In the genomic region with DNA sequence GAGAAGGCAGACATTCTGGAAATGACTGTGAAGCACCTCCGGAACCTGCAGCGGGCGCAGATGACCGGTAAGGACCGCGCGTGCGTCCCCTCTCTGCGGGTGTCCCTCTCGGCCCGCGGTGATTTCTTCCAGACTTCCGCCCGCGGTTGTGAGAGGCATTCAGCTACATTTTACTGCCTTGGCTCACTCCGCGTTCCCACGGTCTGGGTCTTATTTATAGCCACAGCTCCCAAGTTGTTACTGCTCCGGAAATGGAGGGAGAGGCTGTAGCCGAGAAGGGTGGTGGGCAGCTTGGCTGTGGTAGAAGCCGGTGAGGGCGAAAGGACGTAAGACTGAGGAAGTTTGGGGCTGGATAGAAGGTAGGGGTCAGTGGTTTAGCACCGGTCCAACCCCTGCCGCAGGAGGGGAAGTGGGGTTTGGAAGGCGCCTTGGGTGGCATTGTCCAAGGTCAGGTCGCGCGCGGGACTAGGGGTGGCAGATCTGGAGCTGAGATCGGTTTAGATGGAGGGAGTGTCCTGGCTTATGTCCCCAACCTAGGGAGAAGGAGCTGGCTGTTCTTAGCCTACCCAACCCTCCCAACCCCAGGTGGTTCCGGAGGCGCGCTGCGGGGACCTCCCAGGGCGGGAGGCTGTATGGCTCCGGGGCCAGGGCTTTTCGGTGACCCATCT, we compare ENCODE assay signal across 8 mouse cellular contexts. TPM values are rescaled to one million over a fixed set of nuclear protein-coding genes. Genes with fewer than 3 reads are reported as not detected.
DNase-seq lines count a peak whose midpoint lies in the region.

No protein-coding gene starts in this region.

- no peaks in the 10 kb centered on the region for H3K9me3 ChIP-seq in hindbrain, embryonic 10.5 days

- peaks cover 54% of the 10 kb centered on the region for H3K27me3 ChIP-seq in hindbrain, embryonic 10.5 days (ENCODE audit: insufficient read depth, poor library complexity, severe bottlenecking)

- peak; percentile 75 to 89 for DNase-seq in adrenal gland, adult (ENCODE audit: inconsistent age in 2 of 2, low spot score in 1 of 2)
- no peak for DNase-seq in adrenal gland, postnatal 4 days (ENCODE audit: low spot score in 2 of 2)
- peak; percentile 60 to 66 for DNase-seq in cerebellum, postnatal 10 days
- peak; percentile 43 to 52 for DNase-seq in frontal cortex, postnatal 25 days (ENCODE audit: low spot score in 2 of 2)
- peak; percentile 71 for DNase-seq in hindbrain, embryonic 10.5 days (ENCODE audit: low spot score)
- DNase-seq in layer of hippocampus, postnatal 36 days, result peak; percentile 44 to 49
- DNase-seq in mesoderm, embryonic 11.5 days (ENCODE audit: low read depth, low spot score), result peak; percentile 80
- DNase-seq in skeletal muscle tissue, adult 2 months (ENCODE audit: low read depth, low spot score), result peak; percentile 64

- WGBS in hindbrain, embryonic 10.5 days, result under 1% methylated on average over 38 of the region's 38 CpGs

- 0 out of 2 replicates have a peak, but pooled peaks cover 6% of the 10 kb centered on the region for H3K36me3 ChIP-seq in hindbrain, embryonic 10.5 days

- peak overlapping the region; percentile 91 for H3K27ac ChIP-seq in hindbrain, embryonic 10.5 days

- peak overlapping the region; percentile 77 for H3K4me3 ChIP-seq in hindbrain, embryonic 10.5 days

- H3K4me1 ChIP-seq in hindbrain, embryonic 10.5 days (replicated peaks), result peaks cover 88% of the 10 kb centered on the region

RNA-seq across cellular contexts. Expression of gene Hes1, which starts 2.1 kb away (rescaled TPM):
- total RNA-seq in adrenal gland, postnatal 4 days (2021), result 10 to 100 TPM; 31.4 to 39.1 TPM
- polyA plus RNA-seq in hindbrain, embryonic 10.5 days (2016; fragmentation: Nextera tagmentation; extraction: Ambion mirVana), result 31.2 and 31.9 TPM in 2 replicates
- total RNA-seq in layer of hippocampus, postnatal 36 days (2021), result 10 to 100 TPM; 18.9 to 23.3 TPM

Comparison
In these comparisons a context has a peak if more than half of its experiments do, and no peak if none do; other contexts are left out.
1. DNase-seq: peak in adrenal gland, adult (2 of 2), cerebellum, postnatal 10 days (2 of 2), frontal cortex, postnatal 25 days (2 of 2), hindbrain, embryonic 10.5 days (single experiment), layer of hippocampus, postnatal 36 days (2 of 2), mesoderm, embryonic 11.5 days (single experiment) and skeletal muscle tissue, adult 2 months (single experiment); none in adrenal gland, postnatal 4 days (0 of 2).